Comparison of ENCODE assay signal across 8 mouse cellular contexts in genomic region chr10:4432123-4432931, GRCm38 (mm10). TPM values are rescaled to one million over a fixed set of nuclear protein-coding genes. Genes with fewer than 3 reads are reported as not detected.
DNase-seq lines count a peak whose midpoint lies in the region; ATAC-seq and TF ChIP-seq lines count a peak whose summit lies in the region.

Gene Rmnd1, minus strand, starts transcription at chr10:4432388.
Gene Armt1, plus strand, starts transcription at chr10:4432467.

- peak within 1 kb of the TSS; percentile 90 for H3K27ac ChIP-seq in embryonic facial prominence, embryonic 13.5 days
- H3K27ac ChIP-seq in heart, adult 2 months: peak within 1 kb of the TSS; percentile 81
- H3K27ac ChIP-seq in limb, embryonic 13.5 days: peak within 1 kb of the TSS; percentile 83
- H3K27ac ChIP-seq in midbrain, embryonic 16.5 days (ENCODE audit: low read length): peak within 1 kb of the TSS; percentile 78

- H3K4me2 ChIP-seq in embryonic facial prominence, embryonic 13.5 days: peak within 1 kb of the TSS; percentile 75
- peak within 1 kb of the TSS; percentile 75 for H3K4me2 ChIP-seq in limb, embryonic 13.5 days (replicated peaks)
- peak within 1 kb of the TSS; percentile 67 for H3K4me2 ChIP-seq in midbrain, embryonic 16.5 days (ENCODE audit: low read length)

- DNase-seq in 3134 (ENCODE audit: extremely low read depth, insufficient read length, low spot score): peak; percentile 98
- peak; percentile 96 to 98 for DNase-seq in adrenal gland, postnatal 36 days
- DNase-seq in heart, adult 2 months: peak; percentile 97 to 98
- peak; percentile 89 to 93 for DNase-seq in kidney, adult 8-10 months
- peak; percentile 92 to 97 for DNase-seq in spleen, postnatal 10 days (ENCODE audit: low spot score in 2 of 2)

- ATAC-seq in embryonic facial prominence, embryonic 13.5 days (ENCODE audit: insufficient number of reproducible peaks, insufficient read depth, low FRiP score, low TSS enrichment, low read depth): peak; percentile 90
- ATAC-seq in limb, embryonic 13.5 days (ENCODE audit: low FRiP score, low read depth): peak; percentile 96
- ATAC-seq in midbrain, embryonic 16.5 days: peak; percentile 94

- H3K79me2 ChIP-seq in heart, adult 2 months (replicated peaks; ENCODE audit: control insufficient read depth, insufficient read depth, low read length): no peaks in the 10 kb centered on the region

- H3K4me3 ChIP-seq in embryonic facial prominence, embryonic 13.5 days: peak within 1 kb of the TSS; percentile 71
- peak within 1 kb of the TSS; percentile 78 for H3K4me3 ChIP-seq in heart, adult 2 months
- peak within 1 kb of the TSS; percentile 66 for H3K4me3 ChIP-seq in limb, embryonic 13.5 days
- H3K4me3 ChIP-seq in midbrain, embryonic 16.5 days (ENCODE audit: low read depth, low read length): peak within 1 kb of the TSS; percentile 60

- TF ChIP-seq EP300 in heart, adult 2 months (IDR thresholded peaks at IDR 0.05; ENCODE audit: insufficient read depth, low read depth, low read length): no peak; the same call in 1 of the 2 replicates

- no peak for TF ChIP-seq CTCF in heart, adult 2 months (IDR thresholded peaks at IDR 0.05)

- under 1% methylated on average over 74 of the region's 75 CpGs for WGBS in embryonic facial prominence, embryonic 13.5 days
- WGBS in heart, adult 2 months: under 1% methylated on average over 75 of the region's 75 CpGs
- WGBS in limb, embryonic 13.5 days: under 1% methylated on average over 74 of the region's 75 CpGs
- WGBS in midbrain, embryonic 16.5 days: under 1% methylated on average over 67 of the region's 75 CpGs

- peaks cover 14% of the 10 kb centered on the region for H3K4me1 ChIP-seq in embryonic facial prominence, embryonic 13.5 days
- peaks cover 2% of the 10 kb centered on the region; the same call in 1 of the 2 replicates for H3K4me1 ChIP-seq in heart, adult 2 months (ENCODE audit: control insufficient read depth, insufficient read depth, low read length)
- peaks cover 12% of the 10 kb centered on the region for H3K4me1 ChIP-seq in limb, embryonic 13.5 days
- peaks cover 15% of the 10 kb centered on the region for H3K4me1 ChIP-seq in midbrain, embryonic 16.5 days (ENCODE audit: control insufficient read depth, insufficient read depth, low read length)

- H3K27me3 ChIP-seq in embryonic facial prominence, embryonic 13.5 days: no peaks in the 10 kb centered on the region
- H3K27me3 ChIP-seq in heart, adult 2 months (ENCODE audit: control insufficient read depth, insufficient read depth, low read length): no peaks in the 10 kb centered on the region
- H3K27me3 ChIP-seq in limb, embryonic 13.5 days: no peaks in the 10 kb centered on the region
- H3K27me3 ChIP-seq in midbrain, embryonic 16.5 days (ENCODE audit: control insufficient read depth, insufficient read depth, low read depth, low read length): no peaks in the 10 kb centered on the region

- no peaks in the 10 kb centered on the region for H3K9me3 ChIP-seq in embryonic facial prominence, embryonic 13.5 days
- H3K9me3 ChIP-seq in limb, embryonic 13.5 days: no peaks in the 10 kb centered on the region
- no peaks in the 10 kb centered on the region for H3K9me3 ChIP-seq in midbrain, embryonic 16.5 days (replicated peaks; ENCODE audit: control insufficient read depth, low read length, poor library complexity, severe bottlenecking)

- peak; percentile 81 for TF ChIP-seq POLR2A in heart, adult 2 months (IDR thresholded peaks at IDR 0.05; ENCODE audit: insufficient read depth, low read depth, low read length)

- H3K9ac ChIP-seq in embryonic facial prominence, embryonic 13.5 days: peak within 1 kb of the TSS; percentile 83
- peak within 1 kb of the TSS; percentile 76 for H3K9ac ChIP-seq in heart, adult 2 months (ENCODE audit: low read depth, low read length)
- peak within 1 kb of the TSS; percentile 87 for H3K9ac ChIP-seq in limb, embryonic 13.5 days
- H3K9ac ChIP-seq in midbrain, embryonic 16.5 days (ENCODE audit: low read depth, low read length): peak within 1 kb of the TSS; percentile 83

- H3K36me3 ChIP-seq in embryonic facial prominence, embryonic 13.5 days: peaks cover 23% of the 10 kb centered on the region
- H3K36me3 ChIP-seq in heart, adult 2 months (ENCODE audit: control insufficient read depth, insufficient read depth, low read length): peaks cover 3% of the 10 kb centered on the region; the same call in 1 of the 2 replicates
- peaks cover 22% of the 10 kb centered on the region; the same call in 1 of the 2 replicates for H3K36me3 ChIP-seq in limb, embryonic 13.5 days
- no peaks in the 10 kb centered on the region; the same call in 1 of the 2 replicates for H3K36me3 ChIP-seq in midbrain, embryonic 16.5 days (ENCODE audit: control insufficient read depth, insufficient read depth, low read length)

- intact Hi-C loops in heart, adult 2 months (cut with DNase I): loop anchor here (1.0 to 5.0 kb wide), 3 partner anchors 45 to 1165 kb away; no protein-coding TSS in a partner anchor

RNA-seq across cellular contexts. Expression of gene Rmnd1, which starts in this region (rescaled TPM):
- total RNA-seq in adrenal gland, postnatal 36 days (2021): 10 to 100 TPM; 41.1 to 42.9 TPM
- 47.4 and 55.2 TPM in 2 replicates for polyA plus RNA-seq in embryonic facial prominence, embryonic 13.5 days (2015; fragmentation: Nextera tagmentation; extraction: Ambion mirVana)
- total RNA-seq in heart, adult 2 months (2021): 10 to 100 TPM; 62.0 to 67.4 TPM
- 51.1 and 161 TPM in 2 replicates for polyA plus RNA-seq in heart, adult 2 months (2012; rRNA removed)
- 52.3 and 54.8 TPM in 2 replicates for polyA plus RNA-seq in limb, embryonic 13.5 days (2015; fragmentation: Nextera tagmentation; extraction: Ambion mirVana)
- polyA plus RNA-seq in midbrain, embryonic 16.5 days (2015; fragmentation: Nextera tagmentation; extraction: Ambion mirVana): 54.6 and 55.1 TPM in 2 replicates

RNA-seq across cellular contexts. Expression of gene Armt1, which starts in this region (rescaled TPM):
- 10 to 100 TPM; 12.7 to 15.8 TPM for total RNA-seq in adrenal gland, postnatal 36 days (2021)
- 22.1 and 23.0 TPM in 2 replicates for polyA plus RNA-seq in embryonic facial prominence, embryonic 13.5 days (2015; fragmentation: Nextera tagmentation; extraction: Ambion mirVana)
- 1 to 10 TPM; 9.3 to 9.4 TPM for total RNA-seq in heart, adult 2 months (2021)
- 6.2 and 7.7 TPM in 2 replicates for polyA plus RNA-seq in heart, adult 2 months (2012; rRNA removed)
- polyA plus RNA-seq in limb, embryonic 13.5 days (2015; fragmentation: Nextera tagmentation; extraction: Ambion mirVana): 21.6 and 22.2 TPM in 2 replicates
- 9.3 and 10.8 TPM in 2 replicates for polyA plus RNA-seq in midbrain, embryonic 16.5 days (2015; fragmentation: Nextera tagmentation; extraction: Ambion mirVana)

Comparison
In these comparisons a context has a peak if more than half of its experiments do, and no peak if none do; other contexts are left out.
1. Peak in every context shown above with its lines: DNase-seq, ATAC-seq, H3K4me3 ChIP-seq and H3K27ac ChIP-seq.